Mouse (Mus musculus) mammary gland, adult 2 months (tissue): ENCODE measurements around the gene Lsm7. TPM values are rescaled to one million over a fixed set of nuclear protein-coding genes. Genes with fewer than 3 reads are reported as not detected.

Experiments
- polyA plus RNA-seq: library from polyadenylated mRNA; depleted of rRNA; stranded (reverse); fragments of >200 nt; gene quantifications from 2 replicates; pipeline ENCODE4 v1.2.3, GENCODE M21; 2012; ENCODE audit warnings: low replicate concordance; rRNA removed

Gene Lsm7
- polyA plus RNA-seq = 89.6 and 111 TPM in 2 replicates

DNA sequence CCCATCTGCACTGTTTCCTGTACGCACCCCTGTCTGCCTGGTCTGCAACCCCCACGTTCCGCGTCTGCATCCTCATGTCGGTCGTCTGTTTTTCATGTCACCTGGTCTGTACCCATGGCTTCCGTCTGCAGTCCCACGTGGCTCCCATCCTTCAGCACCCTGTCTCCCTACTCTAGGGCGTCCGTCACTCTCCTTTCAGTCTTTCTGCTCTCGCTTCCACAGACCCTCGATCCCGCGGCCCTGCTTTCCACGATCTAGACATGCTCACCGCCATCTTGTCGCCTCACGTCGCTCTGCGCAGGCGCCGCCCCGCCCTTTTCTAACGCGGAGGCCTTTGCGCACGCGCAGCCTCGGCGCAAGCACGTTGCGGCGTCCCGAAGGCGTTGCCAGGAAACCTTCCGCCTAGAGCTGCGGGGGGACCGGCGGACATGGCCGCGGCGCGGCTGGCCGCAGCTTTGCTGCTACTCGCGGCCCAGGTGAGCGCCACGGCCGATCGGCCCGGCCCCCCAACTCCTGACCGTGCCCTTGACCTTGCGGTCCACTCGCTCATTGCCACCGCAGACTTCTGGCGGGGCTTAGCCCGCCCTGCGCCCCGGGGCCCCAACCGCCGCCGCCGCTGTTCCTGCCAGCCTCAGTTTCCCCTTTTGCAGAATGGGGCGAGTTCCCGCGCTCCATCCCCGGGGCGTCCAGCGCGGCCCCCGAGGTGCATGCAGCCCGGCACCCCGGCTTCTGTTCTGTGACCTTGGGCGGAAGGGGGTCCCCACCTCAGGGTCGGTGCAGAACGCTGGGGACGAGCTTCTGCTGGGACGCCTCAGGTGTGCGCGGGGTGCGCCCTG lies at the start of gene Lsm7, which contains the start of gene Sppl2b:
Gene Lsm7, minus strand, starts transcription at position 297 of the 836 bp plus-strand sequence.
Gene Sppl2b, plus strand, starts transcription at position 363 of the 836 bp plus-strand sequence.

GRCm38 (mm10) chr10:80900318-80901247 lies 45.6 kb upstream of the Lsm7 start, which contains the start of gene Timm13:
Gene Timm13 (minus strand): TSS chr10:80900969.

DNA sequence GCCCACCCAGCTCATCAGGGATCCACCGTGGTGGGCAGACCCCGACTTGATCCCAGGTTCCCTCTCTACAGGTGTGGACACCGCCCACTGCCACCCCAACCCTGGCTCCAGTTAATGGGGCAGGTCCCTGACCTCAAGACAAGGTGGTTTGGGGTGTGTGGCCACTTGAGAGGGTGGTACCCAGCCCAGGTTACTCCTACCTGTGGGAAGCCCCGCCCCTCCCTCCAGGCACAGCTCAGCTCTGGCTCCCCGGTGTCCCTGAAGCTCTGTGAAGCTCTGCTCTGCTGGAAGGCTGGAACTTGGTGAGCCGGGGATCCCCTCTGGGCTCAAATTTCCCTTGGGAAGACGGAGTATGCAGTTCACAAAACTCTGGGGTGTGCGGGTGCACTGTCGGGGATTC lies 16.6 kb upstream of the Lsm7 start, which contains the start of gene Tmprss9:
Gene Tmprss9, plus strand, starts transcription at position 268 of the 400 bp plus-strand sequence.

DNA sequence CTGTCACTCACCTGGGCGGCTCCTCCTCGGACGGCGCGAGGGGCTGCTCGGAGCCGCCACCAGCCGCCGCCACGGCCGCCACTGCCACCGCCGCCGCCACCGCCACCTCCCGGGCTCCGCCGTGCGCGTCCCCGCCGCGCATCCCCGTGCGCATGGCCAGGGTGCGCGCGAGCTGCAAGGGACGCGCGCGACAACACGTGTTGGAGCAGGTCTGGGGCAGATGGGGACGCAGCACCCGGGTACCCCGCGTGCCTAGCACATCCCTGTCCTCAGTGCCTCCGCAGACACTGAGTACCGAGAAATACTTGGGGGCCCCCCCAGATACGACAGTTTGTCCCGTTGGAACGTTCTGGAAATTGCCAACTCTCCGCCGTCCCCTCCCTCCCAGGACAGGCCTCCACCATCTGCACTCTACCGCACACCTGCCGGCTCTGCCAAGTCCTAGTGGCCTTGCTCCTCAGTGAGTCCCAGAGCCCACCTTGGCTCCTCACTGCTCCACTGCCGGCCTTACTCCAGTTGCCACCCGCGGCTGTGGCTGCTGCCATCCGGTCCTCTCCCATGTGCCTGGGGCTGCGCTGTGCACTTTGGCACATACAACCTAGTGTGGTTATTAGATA lies 11.0 kb downstream of the Lsm7 start, which contains the start of gene Lingo3:
Gene Lingo3, minus strand, starts transcription at position 109 of the 617 bp plus-strand sequence.

GRCm38 (mm10) chr10:80826151-80827062 lies 28.6 kb downstream of the Lsm7 start, which contains the start of gene Oaz1:
Gene Oaz1 (plus strand): TSS chr10:80826656.

DNA sequence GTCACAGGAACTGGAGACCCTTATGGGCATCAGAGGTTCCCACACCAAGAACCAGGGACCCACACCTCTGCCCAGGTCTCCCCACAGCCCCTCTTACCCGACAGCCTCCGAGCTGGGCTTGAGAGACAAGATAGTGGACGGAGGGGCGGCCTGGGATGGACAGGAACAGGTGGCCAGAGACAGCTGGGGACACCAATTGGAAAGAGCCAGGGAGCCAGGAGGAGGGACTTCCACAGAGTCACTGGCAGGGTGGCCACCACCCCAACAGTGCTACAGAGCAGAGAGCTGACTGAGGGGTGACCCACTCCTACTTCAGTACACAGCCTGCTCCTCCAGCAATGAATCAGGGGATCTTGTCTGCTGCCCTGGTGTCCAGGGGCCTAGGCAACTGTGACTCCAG lies 41.6 kb downstream of the Lsm7 start, which contains the start of gene Jsrp1:
Gene Jsrp1, minus strand, starts transcription at position 133 of the 400 bp plus-strand sequence.

DNA sequence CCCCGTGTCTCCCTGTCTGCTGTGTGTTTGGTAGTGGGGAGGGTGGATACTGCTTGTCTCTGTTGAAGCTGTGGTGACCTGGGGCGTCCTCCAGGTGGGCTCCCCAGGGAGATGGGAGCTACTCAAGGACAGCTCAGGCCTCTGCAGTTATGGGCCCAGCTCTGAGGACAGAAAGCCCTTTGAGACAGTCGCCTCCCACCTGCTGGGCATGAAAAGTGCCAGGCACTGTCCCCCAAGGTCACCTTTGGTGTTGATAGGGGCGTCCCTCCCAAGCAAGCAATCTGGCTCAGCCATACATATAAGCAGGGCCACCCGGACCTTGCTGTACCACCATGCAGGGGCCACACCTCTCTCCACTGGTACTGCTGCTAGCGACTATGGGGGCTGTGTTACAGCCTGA lies 50.1 kb downstream of the Lsm7 start, which contains the start of gene Amh:
Gene Amh, plus strand, starts transcription at position 328 of the 400 bp plus-strand sequence.

Other genes starting within 250 kb of the Lsm7 start
- gene Gm49322, start 249.2 kb downstream of the Lsm7 start, polyA plus RNA-seq = 2.7 and 3.6 TPM in 2 replicates
- gene Csnk1g2, start 232.4 kb downstream of the Lsm7 start, polyA plus RNA-seq = 181 and 382 TPM in 2 replicates
- gene Btbd2, start 198.1 kb downstream of the Lsm7 start, polyA plus RNA-seq = 87.3 and 118 TPM in 2 replicates
- gene Mknk2, start 177.1 kb downstream of the Lsm7 start, polyA plus RNA-seq = 740 and 1,180 TPM in 2 replicates
- gene Mob3a, start 153.2 kb downstream of the Lsm7 start, polyA plus RNA-seq = 80.9 and 125 TPM in 2 replicates
- gene Izumo4, start 153.0 kb downstream of the Lsm7 start, polyA plus RNA-seq = 46.0 and 58.0 TPM in 2 replicates
- gene Ap3d1, start 112.9 kb downstream of the Lsm7 start, polyA plus RNA-seq = 127 and 144 TPM in 2 replicates
- 18.6 and 59.0 TPM in 2 replicates for gene Dot1l, start 100.0 kb downstream of the Lsm7 start, polyA plus RNA-seq
- gene Sf3a2, start 57.0 kb downstream of the Lsm7 start, polyA plus RNA-seq = 28.5 and 70.7 TPM in 2 replicates
- gene Plekhj1, start 56.6 kb downstream of the Lsm7 start, polyA plus RNA-seq = 48.7 and 79.2 TPM in 2 replicates
- 0.47 and 3.1 TPM in 2 replicates for gene Amh, start 50.0 kb downstream of the Lsm7 start, polyA plus RNA-seq
- gene Jsrp1, start 41.7 kb downstream of the Lsm7 start, polyA plus RNA-seq = 0.38 and 44.2 TPM in 2 replicates
- gene Oaz1, start 28.6 kb downstream of the Lsm7 start, polyA plus RNA-seq = 1,126 and 1,128 TPM in 2 replicates
- 3.3 TPM in 1 of 2 replicates, not detected in the other for gene Lingo3, start 11.2 kb downstream of the Lsm7 start, polyA plus RNA-seq
- 96.5 and 123 TPM in 2 replicates for gene Sppl2b, start 66 bp upstream of the Lsm7 start, polyA plus RNA-seq
- gene Tmprss9, start 16.6 kb upstream of the Lsm7 start, polyA plus RNA-seq = 0.13 and 0.14 TPM in 2 replicates
- gene Timm13, start 45.8 kb upstream of the Lsm7 start, polyA plus RNA-seq = 202 and 257 TPM in 2 replicates
- gene Lmnb2, start 63.0 kb upstream of the Lsm7 start, polyA plus RNA-seq = 11.2 and 14.6 TPM in 2 replicates
- 31.8 and 52.6 TPM in 2 replicates for gene Gadd45b, start 74.9 kb upstream of the Lsm7 start, polyA plus RNA-seq
- gene Gng7, start 159.7 kb upstream of the Lsm7 start, polyA plus RNA-seq = 6.4 and 7.3 TPM in 2 replicates
- gene Diras1, start 170.5 kb upstream of the Lsm7 start, polyA plus RNA-seq = 0.09 and 0.27 TPM in 2 replicates
- 36.6 and 42.0 TPM in 2 replicates for gene Slc39a3, start 182.2 kb upstream of the Lsm7 start, polyA plus RNA-seq
- gene Sgta, start 205.0 kb upstream of the Lsm7 start, polyA plus RNA-seq = 313 and 371 TPM in 2 replicates
- gene Thop1, start 214.8 kb upstream of the Lsm7 start, polyA plus RNA-seq = 30.9 and 38.7 TPM in 2 replicates
- 2.5 TPM in 2 replicates for gene Creb3l3, start 243.7 kb upstream of the Lsm7 start, polyA plus RNA-seq